Mouse (Mus musculus) bone marrow, adult 2 months (tissue): ENCODE results near the gene Gm4553.

ENCODE experiments used
- CTCF ChIP-seq: fragments of 200-500 bp; IDR thresholded peaks from 2 replicates; pipeline ENCODE4 v1.5.1; 2011; ENCODE audit warnings: low read length, control low read depth; ENCODE audit not compliant: control insufficient read depth, insufficient read depth
- POLR2A ChIP-seq: fragments of 200-500 bp; IDR thresholded peaks from 2 replicates; pipeline ENCODE4 v1.6.1; 2011; ENCODE audit warnings: low read depth, mild to moderate bottlenecking, control low read depth, low read length, borderline replicate concordance; ENCODE audit not compliant: control insufficient read depth

DNA sequence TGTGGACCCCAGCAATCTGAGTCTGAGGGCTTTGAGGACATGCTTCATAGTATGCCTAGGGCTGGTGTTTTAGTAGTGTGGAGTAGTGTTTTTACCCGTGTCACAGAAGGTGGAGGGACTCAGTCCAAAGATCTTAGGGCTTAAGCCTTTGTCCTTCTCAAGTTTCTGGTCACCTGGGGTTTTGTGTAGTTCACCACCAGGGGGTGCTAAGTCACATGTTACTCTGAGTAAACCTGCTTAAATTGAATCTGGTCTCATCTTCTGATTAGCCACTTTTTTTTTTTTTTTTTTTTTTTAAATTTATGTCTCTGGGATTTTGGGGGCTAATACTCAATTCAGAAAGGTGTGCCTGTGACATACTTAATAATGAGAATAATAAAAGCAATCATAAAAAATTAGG lies 19.5 kb downstream of the Gm4553 start:
- TF ChIP-seq POLR2A: no peak
- no peak for TF ChIP-seq CTCF
